Mouse (Mus musculus): ENCODE data around the gene Birc3. TPM values are rescaled to one million over a fixed set of nuclear protein-coding genes. Genes with fewer than 3 reads are reported as not detected.

Gene Birc3
- polyA plus RNA-seq, 1 experiment from 2014 or later = 6.0 TPM

DNA sequence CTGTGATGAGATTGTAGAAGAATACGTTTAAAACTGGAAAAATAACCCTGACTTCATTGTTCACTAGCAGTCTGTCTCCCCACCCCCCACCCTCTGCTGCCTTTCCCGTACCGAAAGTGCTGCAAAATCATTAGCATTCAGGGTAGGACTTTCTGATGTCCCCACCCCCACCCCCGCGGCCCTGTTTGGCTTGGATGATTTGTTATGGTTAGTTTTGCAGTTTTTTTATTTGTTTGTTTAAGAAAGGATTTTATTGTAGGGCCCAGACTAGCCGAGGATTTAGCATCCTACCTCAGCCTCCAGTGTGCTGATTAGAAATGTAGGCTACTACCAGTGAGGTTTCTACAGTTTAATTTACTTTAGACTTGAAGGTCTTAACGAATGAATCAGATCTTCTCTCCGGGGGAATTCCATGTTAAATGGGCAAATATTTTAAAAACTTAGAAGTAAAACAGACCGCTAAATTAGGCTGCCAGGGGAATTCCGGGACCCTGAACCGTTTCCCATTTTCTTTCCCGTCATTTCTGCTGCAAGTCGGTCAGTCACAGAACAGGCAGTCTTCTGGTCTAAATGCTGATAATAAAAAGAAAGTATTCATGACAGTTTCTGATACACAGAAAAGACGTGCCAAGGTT lies 35.1 kb downstream of the Birc3 start:
- Histone ChIP-seq H3K27me3 (replicated peaks) (no peaks in the 10 kb centered on the region), H3K4me3 (peak overlapping the region; percentile 80), H3K4me1 (replicated peaks) (peaks cover 17% of the 10 kb centered on the region), H3K9ac (peak overlapping the region; percentile 93), H3K4me2 (peak overlapping the region; percentile 69), H3K36me3 (peaks cover 14% of the 10 kb centered on the region), H3K9me3 (replicated peaks) (no peaks in the 10 kb centered on the region), H3K27ac (ENCODE audit: poor library complexity, severe bottlenecking) (peak overlapping the region; percentile 100)
- 21% methylated on average over 14 of the region's 14 CpGs for WGBS
- ATAC-seq (ENCODE audit: insufficient number of reproducible peaks, low FRiP score) = no peak

DNA sequence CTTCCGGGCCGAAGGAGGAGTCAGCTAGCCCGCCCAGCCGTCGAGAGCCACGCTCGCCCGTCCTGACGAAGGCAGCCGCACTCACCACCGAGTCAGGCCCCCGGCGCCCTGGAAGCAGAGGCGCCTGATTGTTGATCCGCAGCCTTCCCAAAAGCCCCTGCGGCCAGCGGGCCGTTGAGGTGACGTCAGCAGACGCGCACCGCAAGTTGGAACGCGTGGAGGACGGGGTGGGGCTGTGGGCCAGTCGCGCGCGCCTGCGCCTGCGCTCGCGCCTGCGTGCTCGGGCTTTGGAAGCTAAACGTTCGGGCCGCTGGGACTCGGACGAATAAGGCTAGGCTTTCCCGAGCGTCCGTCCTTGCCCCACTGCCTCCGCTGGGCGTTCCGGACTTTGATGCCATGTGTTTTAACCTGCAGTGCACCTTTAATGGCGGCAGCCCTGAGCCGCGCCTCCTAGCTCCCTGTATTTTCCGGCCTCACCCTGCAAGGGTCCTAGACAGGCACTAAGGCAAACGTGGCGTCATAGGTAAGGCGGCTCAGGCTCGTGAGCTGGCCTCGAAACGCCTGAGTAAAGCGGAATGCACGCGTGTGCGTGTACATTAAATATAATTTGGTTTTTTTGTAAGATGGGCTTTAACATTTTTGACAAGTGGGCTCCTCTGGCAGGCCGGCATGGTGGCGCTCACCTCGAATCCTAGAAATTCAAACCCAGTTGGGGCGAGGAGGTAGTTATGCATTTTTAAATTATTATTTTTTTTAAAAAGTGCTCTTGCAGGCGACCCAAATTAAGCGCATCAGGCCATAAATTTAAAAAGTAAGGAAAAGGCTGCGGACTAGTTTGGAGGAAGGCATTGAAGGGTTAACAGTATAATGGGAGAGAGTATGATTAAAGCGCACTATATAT lies 35.8 kb downstream of the Birc3 start, which contains the start of gene Birc2:
TSS of gene Birc2 (minus strand) at position 160 of the 901 bp plus-strand sequence.
- ATAC-seq (ENCODE audit: insufficient number of reproducible peaks, low FRiP score) = peak; percentile 98
- Histone ChIP-seq H3K9ac (peak within 1 kb of the TSS; percentile 93), H3K27me3 (replicated peaks) (no peaks in the 10 kb centered on the region), H3K4me2 (peak within 1 kb of the TSS; percentile 69), H3K36me3 (peaks cover 14% of the 10 kb centered on the region), H3K4me3 (peak within 1 kb of the TSS; percentile 80), H3K4me1 (replicated peaks) (peaks cover 17% of the 10 kb centered on the region), H3K27ac (ENCODE audit: poor library complexity, severe bottlenecking) (peak within 1 kb of the TSS; percentile 100), H3K9me3 (replicated peaks) (no peaks in the 10 kb centered on the region)
- under 1% methylated on average over 68 of the region's 68 CpGs for WGBS

DNA sequence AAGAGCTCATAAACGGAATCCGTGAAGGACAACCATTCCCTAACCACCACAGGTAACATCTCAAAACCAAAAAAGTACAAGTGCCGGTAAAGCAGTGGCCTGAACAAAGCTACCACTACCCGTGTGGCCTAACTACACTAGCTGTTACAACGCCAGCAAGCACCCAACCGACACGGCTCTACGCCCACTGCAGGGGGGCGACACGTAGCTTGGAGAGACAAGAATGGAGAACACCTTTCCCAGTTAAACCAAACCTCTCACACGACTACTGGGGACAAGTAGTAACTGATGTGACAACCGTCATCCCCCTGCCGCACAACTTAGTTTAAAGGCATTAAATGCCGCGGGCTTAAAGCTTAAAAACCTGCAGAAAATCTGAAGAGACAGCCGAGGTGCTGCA lies 36.7 kb downstream of the Birc3 start:
- peaks cover 20% of the 10 kb centered on the region for H3K4me1 ChIP-seq (replicated peaks)
- peak overlapping the region; percentile 80 for H3K4me3 ChIP-seq
- whole genome bisulfite sequencing = under 1% methylated on average over 16 of the region's 16 CpGs
- peak overlapping the region; percentile 69 for H3K4me2 ChIP-seq
- H3K27me3 ChIP-seq (replicated peaks) = no peaks in the 10 kb centered on the region
- H3K9me3 ChIP-seq (replicated peaks) = no peaks in the 10 kb centered on the region
- peaks cover 16% of the 10 kb centered on the region for H3K36me3 ChIP-seq
- H3K9ac ChIP-seq = peak overlapping the region; percentile 93
- peak overlapping the region; percentile 100 for H3K27ac ChIP-seq (ENCODE audit: poor library complexity, severe bottlenecking)
- ATAC-seq (ENCODE audit: insufficient number of reproducible peaks, low FRiP score) = peak; percentile 44; the same call in 1 of the 2 replicates

DNA sequence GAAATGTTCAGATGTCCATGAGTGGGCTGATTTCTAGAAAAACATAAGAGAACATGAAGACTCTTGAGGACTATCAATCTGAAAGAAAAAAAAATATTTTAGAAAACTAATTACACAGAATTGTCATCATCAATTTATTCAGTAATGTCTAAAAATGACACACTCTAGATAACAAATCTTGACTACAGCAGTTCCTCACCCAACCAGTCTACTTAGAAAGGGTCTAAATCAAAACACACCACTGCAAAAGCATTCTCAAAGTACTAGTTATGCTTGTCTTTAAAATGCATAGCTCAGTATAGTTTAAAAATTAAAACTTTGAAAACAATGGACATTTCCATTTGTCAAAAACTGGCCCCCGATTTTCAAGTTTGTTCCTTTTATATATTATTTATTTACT lies 37.7 kb downstream of the Birc3 start:
- H3K4me2 ChIP-seq = no peak overlapping the region
- WGBS = 81% methylated on average over 1 of the region's 1 CpGs
- H3K4me3 ChIP-seq = no peak overlapping the region
- no peak overlapping the region for H3K9ac ChIP-seq
- H3K27ac ChIP-seq (ENCODE audit: poor library complexity, severe bottlenecking) = no peak overlapping the region
- H3K36me3 ChIP-seq = peaks cover 16% of the 10 kb centered on the region
- ATAC-seq (ENCODE audit: insufficient number of reproducible peaks, low FRiP score) = no peak
- peaks cover 20% of the 10 kb centered on the region for H3K4me1 ChIP-seq (replicated peaks)
- H3K27me3 ChIP-seq (replicated peaks) = no peaks in the 10 kb centered on the region
- no peaks in the 10 kb centered on the region for H3K9me3 ChIP-seq (replicated peaks)

DNA sequence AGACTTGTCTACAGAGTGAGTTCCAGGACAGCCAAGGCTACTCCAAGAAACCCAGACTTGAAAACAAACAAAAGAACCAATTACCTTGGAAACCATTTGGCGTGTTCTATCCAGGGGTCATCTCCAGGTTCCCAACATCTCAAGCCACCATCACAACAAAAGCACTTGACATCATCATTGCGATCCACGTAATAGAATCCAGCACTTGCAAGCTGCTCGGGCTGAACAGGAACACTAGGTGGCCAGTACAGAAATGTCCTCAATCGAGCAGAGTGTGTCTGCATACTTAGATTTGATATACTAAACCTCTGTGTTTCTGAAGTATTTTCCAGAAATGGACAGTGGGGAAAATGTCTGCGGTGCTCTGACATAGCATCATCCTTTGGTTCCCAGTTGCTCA lies 39.6 kb downstream of the Birc3 start:
- no peak overlapping the region for H3K9ac ChIP-seq
- H3K4me3 ChIP-seq = no peak overlapping the region
- WGBS = 86% methylated on average over 6 of the region's 6 CpGs

DNA sequence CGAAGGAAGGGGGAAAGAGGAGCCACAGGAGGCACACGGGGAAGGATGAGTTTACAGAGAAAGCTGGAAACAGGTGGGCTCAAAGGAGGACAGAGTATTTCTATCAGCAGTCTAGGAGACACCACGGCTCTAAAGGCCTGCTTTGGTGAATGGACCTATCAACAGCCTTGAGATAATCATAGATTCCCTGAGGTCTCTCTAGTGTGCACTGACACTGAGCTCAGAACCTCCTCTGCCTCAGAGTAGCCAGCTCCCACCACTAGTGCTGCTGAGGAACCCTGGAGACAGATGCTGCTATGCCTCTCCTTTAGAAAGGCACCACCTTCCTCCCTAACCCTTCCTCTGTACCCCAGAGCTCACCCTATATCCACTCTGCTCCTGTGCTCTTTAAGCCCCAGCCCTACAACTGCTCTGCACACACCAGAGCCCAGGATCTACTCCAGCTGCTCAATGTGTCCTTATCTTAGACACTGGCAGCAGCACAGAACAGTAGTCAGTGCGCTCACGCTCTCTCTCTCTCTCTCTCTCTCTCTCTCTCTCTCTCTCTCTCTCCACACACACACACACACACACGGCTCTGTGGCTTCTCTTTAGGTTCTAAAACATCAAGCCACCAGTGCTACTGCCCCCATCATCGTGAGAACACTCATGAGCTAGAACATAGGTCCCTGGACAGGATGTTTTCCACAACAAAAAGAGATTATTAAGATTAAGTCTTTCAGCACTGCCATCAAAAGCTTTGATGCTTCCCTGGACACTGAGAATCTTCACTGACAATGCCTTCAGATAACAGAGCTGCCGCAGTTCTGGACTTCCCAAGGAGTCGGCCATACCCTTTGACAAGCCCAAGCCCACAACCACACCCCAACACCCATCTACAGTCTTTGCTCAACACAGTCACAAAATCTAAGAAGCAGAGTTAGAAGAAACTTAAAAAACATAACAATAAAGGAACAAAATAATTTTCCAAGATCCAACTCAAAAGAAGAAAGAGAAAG lies 43.2 kb downstream of the Birc3 start:
- Histone ChIP-seq H3K4me1 (replicated peaks) (peaks cover 29% of the 10 kb centered on the region), H3K4me2 (peak overlapping the region; percentile 44), H3K4me3 (no peak overlapping the region), H3K9ac (no peak overlapping the region), H3K9me3 (replicated peaks) (no peaks in the 10 kb centered on the region), H3K36me3 (peaks cover 24% of the 10 kb centered on the region), H3K27me3 (replicated peaks) (no peaks in the 10 kb centered on the region), H3K27ac (ENCODE audit: poor library complexity, severe bottlenecking) (peak overlapping the region; percentile 0; the same call in 1 of the 2 replicates)
- ATAC-seq (ENCODE audit: insufficient number of reproducible peaks, low FRiP score) = peak; percentile 89
- 31% methylated on average over 9 of the region's 9 CpGs for WGBS

More for the DNA sequence above, 39.6 kb downstream of the Birc3 start:
- Histone ChIP-seq H3K4me1 (replicated peaks) (peaks cover 30% of the 10 kb centered on the region), H3K27ac (ENCODE audit: poor library complexity, severe bottlenecking) (no peak overlapping the region), H3K36me3 (peaks cover 16% of the 10 kb centered on the region), H3K27me3 (replicated peaks) (no peaks in the 10 kb centered on the region), H3K4me2 (peak overlapping the region; percentile 27), H3K9me3 (replicated peaks) (no peaks in the 10 kb centered on the region)
- no peak for ATAC-seq (ENCODE audit: insufficient number of reproducible peaks, low FRiP score)

DNA sequence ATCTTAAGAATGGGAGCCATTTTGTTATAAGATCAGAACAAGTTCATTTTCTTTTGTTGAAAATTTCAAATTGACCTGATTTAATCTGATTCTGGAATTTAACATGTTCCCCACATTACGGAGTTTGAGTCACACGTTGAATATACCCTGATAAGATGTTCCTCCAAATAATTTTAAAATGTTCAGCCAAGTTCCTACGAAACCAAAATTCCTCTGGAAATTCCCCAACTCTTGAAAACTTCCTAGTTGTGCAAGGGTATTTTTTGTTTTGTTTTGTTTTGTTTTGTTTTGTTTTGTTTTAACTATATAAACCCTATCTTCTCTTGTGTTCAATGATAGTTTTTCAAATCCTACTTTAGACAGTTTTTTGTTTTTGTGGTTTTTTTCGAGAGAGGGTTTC lies 44.3 kb downstream of the Birc3 start:
- peaks cover 20% of the 10 kb centered on the region for H3K36me3 ChIP-seq
- H3K27me3 ChIP-seq (replicated peaks) = no peaks in the 10 kb centered on the region
- H3K9ac ChIP-seq = no peak overlapping the region
- no peak overlapping the region for H3K4me2 ChIP-seq
- no peaks in the 10 kb centered on the region for H3K9me3 ChIP-seq (replicated peaks)
- H3K4me1 ChIP-seq (replicated peaks) = peaks cover 22% of the 10 kb centered on the region
- ATAC-seq (ENCODE audit: insufficient number of reproducible peaks, low FRiP score) = no peak
- H3K4me3 ChIP-seq = no peak overlapping the region
- 85% methylated on average over 4 of the region's 4 CpGs for WGBS
- no peak overlapping the region for H3K27ac ChIP-seq (ENCODE audit: poor library complexity, severe bottlenecking)

DNA sequence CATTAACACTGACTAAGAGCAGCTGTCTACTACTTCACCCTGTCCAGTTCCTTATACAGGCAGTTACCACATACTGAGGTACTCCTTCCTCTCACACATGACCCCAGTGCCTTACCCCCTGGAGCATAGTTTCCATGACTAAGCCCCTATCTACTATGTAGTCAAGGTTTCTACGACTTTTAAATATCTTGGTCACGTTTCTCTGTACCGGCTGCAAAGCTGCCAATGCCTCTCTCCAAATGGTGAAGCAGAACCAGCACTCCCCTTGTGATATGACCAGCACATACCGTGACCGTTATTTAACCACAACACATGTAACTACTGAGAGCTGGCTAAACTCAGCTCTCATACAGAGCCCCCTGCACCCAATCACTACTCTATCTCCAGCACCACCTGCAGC lies 48.1 kb downstream of the Birc3 start:
- Histone ChIP-seq H3K4me1 (replicated peaks) (peaks cover 9% of the 10 kb centered on the region), H3K9me3 (replicated peaks) (no peaks in the 10 kb centered on the region), H3K9ac (no peak overlapping the region), H3K4me2 (no peak overlapping the region), H3K27me3 (replicated peaks) (no peaks in the 10 kb centered on the region), H3K27ac (ENCODE audit: poor library complexity, severe bottlenecking) (no peak overlapping the region), H3K36me3 (peaks cover 37% of the 10 kb centered on the region), H3K4me3 (no peak overlapping the region)
- WGBS = 87% methylated on average over 5 of the region's 5 CpGs
- no peak for ATAC-seq (ENCODE audit: insufficient number of reproducible peaks, low FRiP score)

DNA sequence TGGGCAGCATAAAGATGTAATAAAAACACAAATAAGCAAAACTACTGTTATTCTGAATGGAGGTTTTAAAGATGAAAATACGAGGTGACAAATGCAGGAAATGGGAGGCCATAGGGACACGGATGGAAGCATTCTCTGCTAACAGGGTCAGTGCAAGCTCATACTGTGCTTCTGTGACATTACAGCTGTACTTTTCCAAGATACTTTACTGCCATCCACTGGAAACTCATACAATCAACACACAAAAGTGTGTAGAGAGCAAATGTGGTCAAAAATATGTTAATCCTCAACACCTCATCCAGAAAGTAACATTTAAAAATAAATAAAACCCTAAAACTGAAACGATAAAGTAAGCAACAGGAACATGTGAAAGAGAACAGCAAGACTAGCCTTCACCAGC lies 50.2 kb downstream of the Birc3 start:
- Histone ChIP-seq H3K9me3 (replicated peaks) (no peaks in the 10 kb centered on the region), H3K36me3 (peaks cover 52% of the 10 kb centered on the region), H3K4me1 (replicated peaks) (0 out of 2 replicates have a peak, but pooled peaks cover 3% of the 10 kb centered on the region), H3K4me2 (no peak overlapping the region), H3K9ac (no peak overlapping the region), H3K4me3 (no peak overlapping the region), H3K27me3 (replicated peaks) (no peaks in the 10 kb centered on the region), H3K27ac (ENCODE audit: poor library complexity, severe bottlenecking) (no peak overlapping the region)
- 61% methylated on average over 3 of the region's 3 CpGs for WGBS
- ATAC-seq (ENCODE audit: insufficient number of reproducible peaks, low FRiP score) = no peak

DNA sequence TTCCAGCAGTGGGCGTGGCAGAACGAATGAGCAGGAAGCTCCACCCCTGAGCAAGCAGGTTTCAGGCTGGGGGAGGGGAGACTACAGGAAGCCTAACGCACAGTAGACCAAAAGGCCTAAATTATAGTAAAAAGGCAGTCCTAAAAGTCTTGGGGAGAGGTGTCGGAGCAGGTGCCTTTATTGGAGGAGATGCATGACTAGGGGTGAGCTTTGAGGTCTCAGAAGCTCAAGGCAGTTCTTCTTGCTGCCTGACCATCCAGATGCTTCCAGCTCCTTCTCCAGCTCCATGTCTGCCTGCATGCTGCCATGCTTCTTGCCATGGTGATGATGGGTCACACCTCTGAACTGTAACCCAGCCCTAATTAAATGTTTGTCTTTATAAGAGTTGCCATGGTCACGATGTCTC lies 67.9 kb downstream of the Birc3 start:
- Histone ChIP-seq H3K27ac (ENCODE audit: poor library complexity, severe bottlenecking) (no peak overlapping the region), H3K4me1 (replicated peaks) (no peaks in the 10 kb centered on the region), H3K27me3 (replicated peaks) (no peaks in the 10 kb centered on the region), H3K4me2 (peak overlapping the region; percentile 41), H3K9ac (no peak overlapping the region), H3K4me3 (no peak overlapping the region), H3K9me3 (replicated peaks) (no peaks in the 10 kb centered on the region), H3K36me3 (no peaks in the 10 kb centered on the region; the same call in 1 of the 2 replicates)
- 59% methylated on average over 5 of the region's 5 CpGs for WGBS
- no peak for ATAC-seq (ENCODE audit: insufficient number of reproducible peaks, low FRiP score)
